Mouse (Mus musculus): Measurements from ENCODE around the gene Kcnmb2. TPM values are rescaled to one million over a fixed set of nuclear protein-coding genes. Genes with fewer than 3 reads are reported as not detected.

The Kcnmb2 gene
- total RNA-seq (2014; rRNA removed) (10.0 and 15.0 TPM in 2 replicates), polyA plus RNA-seq (2015; fragmentation: Nextera tagmentation; extraction: Ambion mirVana) (10.4 and 11.3 TPM in 2 replicates)

DNA sequence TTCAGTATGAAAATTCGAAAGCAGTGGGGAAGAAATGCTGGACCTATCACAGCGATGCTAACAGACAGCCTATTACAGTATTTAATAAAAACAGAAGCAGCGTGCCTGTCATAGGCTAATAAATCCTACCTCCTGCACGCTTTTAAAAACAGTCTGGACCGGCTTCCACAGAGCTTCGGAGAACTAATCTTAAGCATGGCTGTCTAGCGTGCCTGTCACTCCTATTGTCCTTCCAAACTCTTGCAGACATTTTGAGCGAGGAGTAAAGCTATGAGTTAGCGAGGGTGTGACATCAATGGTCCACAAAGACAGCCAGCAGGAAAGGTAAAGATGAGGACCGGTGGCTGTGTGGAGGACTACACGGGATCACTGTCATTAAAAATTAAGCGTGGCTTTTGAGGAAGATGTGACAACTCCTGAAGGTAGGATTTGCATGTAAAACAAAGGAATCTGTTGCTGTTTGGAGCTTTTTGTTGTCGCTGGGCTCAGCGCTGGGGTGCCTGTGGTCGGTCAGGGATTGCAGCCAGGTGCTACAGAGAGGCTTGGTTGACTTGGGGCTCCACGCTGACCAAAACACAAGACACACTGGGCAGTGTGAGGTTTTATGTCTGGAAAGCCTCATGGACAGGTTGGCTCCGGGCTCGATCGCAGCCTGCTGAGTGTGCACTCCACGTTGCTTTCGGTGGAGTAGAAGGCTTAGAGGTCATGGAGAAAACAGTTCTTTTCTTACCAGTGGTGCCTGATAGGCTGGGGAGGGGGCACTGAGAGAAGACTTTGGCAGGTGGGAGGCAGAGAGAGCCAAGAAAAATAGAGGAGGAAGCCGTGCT lies at the start of gene Kcnmb2:
Gene Kcnmb2, plus strand, starts transcription at position 4 of the 827 bp plus-strand sequence.
- WGBS = under 1% methylated on average over 22 of the region's 22 CpGs
- Histone ChIP-seq H3K4me2 (ENCODE audit: low read depth, low read length, poor library complexity, severe bottlenecking) (peak within 1 kb of the TSS; percentile 66), H3K4me1 (ENCODE audit: insufficient read depth, low read length) (peaks cover 5% of the 10 kb centered on the region; the same call in 1 of the 2 replicates), H3K27me3 (ENCODE audit: insufficient read depth, low read length) (no peaks in the 10 kb centered on the region), H3K27ac (ENCODE audit: low read depth, low read length) (peak within 1 kb of the TSS; percentile 40), H3K36me3 (ENCODE audit: insufficient read depth, low read length) (no peaks in the 10 kb centered on the region), H3K4me3 (ENCODE audit: low read depth, low read length) (peak within 1 kb of the TSS; percentile 43), H3K9me3 (ENCODE audit: low read length) (no peaks in the 10 kb centered on the region), H3K9ac (replicated peaks; ENCODE audit: low read length, poor library complexity, severe bottlenecking) (peak within 1 kb of the TSS; percentile 42)
- DNase-seq (ENCODE audit: low spot score) = peak; percentile 79
- TF ChIP-seq CTCF (IDR thresholded peaks at IDR 0.05) = no peak
- peak; percentile 85 for ATAC-seq (ENCODE audit: low FRiP score)

DNA sequence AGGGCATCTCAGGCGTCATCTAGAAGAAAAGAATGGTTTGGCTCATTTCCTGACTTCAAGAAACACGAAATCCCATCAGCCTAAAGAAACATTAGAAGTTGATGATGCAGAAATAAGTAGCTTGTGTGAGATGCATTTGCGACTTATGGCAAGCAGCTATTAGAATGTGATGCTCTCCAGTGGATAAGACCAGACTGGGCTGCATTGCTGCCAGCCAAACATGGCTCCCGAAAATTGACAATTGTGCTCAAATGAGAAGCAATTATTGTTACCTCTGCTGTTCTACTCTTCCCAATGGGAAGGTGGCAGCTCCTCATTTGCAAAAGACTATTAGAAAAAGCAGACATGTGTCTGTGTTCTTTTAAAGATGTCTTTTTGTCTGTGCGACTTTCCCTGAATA lies 38.8 kb upstream of the Kcnmb2 start:
- H3K9ac ChIP-seq (replicated peaks; ENCODE audit: low read length, poor library complexity, severe bottlenecking) = no peak overlapping the region
- WGBS = 43% methylated on average over 5 of the region's 5 CpGs
- peak; percentile 10 for DNase-seq (ENCODE audit: low spot score)

DNA sequence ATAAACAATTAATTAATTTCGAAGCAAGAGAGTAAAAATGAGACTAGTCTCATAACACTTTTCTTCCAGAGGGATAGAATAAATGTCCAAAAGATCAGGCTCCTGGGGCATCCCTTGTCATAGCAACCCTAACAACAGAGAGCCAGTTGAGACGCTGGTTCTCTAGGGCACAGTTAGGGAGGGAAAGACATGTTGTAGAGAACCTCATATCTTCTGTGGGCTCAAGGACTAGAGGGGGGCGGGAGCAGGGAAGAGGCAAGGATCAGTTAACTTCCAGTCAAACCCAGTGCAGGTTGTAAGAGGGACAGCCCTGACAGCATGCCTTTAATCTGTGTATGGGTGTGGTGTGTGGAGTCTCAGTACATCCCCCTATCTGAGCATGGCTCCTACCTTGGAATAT lies 38.2 kb upstream of the Kcnmb2 start:
- Histone ChIP-seq H3K4me3 (ENCODE audit: low read depth, low read length) (no peak overlapping the region), H3K9ac (replicated peaks; ENCODE audit: low read length, poor library complexity, severe bottlenecking) (no peak overlapping the region), H3K9me3 (ENCODE audit: low read length) (no peaks in the 10 kb centered on the region), H3K36me3 (ENCODE audit: insufficient read depth, low read length) (no peaks in the 10 kb centered on the region), H3K4me1 (ENCODE audit: insufficient read depth, low read length) (no peaks in the 10 kb centered on the region), H3K4me2 (ENCODE audit: low read depth, low read length, poor library complexity, severe bottlenecking) (no peak overlapping the region), H3K27me3 (ENCODE audit: insufficient read depth, low read length) (no peaks in the 10 kb centered on the region), H3K27ac (ENCODE audit: low read depth, low read length) (no peak overlapping the region)
- ATAC-seq (ENCODE audit: low FRiP score) (no peak), DNase-seq (ENCODE audit: low spot score) (no peak)
- 74% methylated on average over 3 of the region's 3 CpGs for WGBS
- TF ChIP-seq CTCF (IDR thresholded peaks at IDR 0.05) = no peak

More for the DNA sequence above, 38.8 kb upstream of the Kcnmb2 start:
- no peak overlapping the region for H3K27ac ChIP-seq (ENCODE audit: low read depth, low read length)
- no peak overlapping the region for H3K4me2 ChIP-seq (ENCODE audit: low read depth, low read length, poor library complexity, severe bottlenecking)
- H3K27me3 ChIP-seq (ENCODE audit: insufficient read depth, low read length) = no peaks in the 10 kb centered on the region
- ATAC-seq (ENCODE audit: low FRiP score) = no peak
- H3K4me1 ChIP-seq (ENCODE audit: insufficient read depth, low read length) = no peaks in the 10 kb centered on the region
- no peak overlapping the region for H3K4me3 ChIP-seq (ENCODE audit: low read depth, low read length)
- H3K9me3 ChIP-seq (ENCODE audit: low read length) = no peaks in the 10 kb centered on the region
- no peaks in the 10 kb centered on the region for H3K36me3 ChIP-seq (ENCODE audit: insufficient read depth, low read length)
- no peak for TF ChIP-seq CTCF (IDR thresholded peaks at IDR 0.05)

- no peak for TF ChIP-seq CTCF (IDR thresholded peaks at IDR 0.05)
- Histone ChIP-seq H3K36me3 (ENCODE audit: insufficient read depth, low read length) (no peaks in the 10 kb centered on the region), H3K4me1 (ENCODE audit: insufficient read depth, low read length) (no peaks in the 10 kb centered on the region), H3K27me3 (ENCODE audit: insufficient read depth, low read length) (no peaks in the 10 kb centered on the region), H3K4me3 (ENCODE audit: low read depth, low read length) (no peak overlapping the region), H3K9ac (replicated peaks; ENCODE audit: low read length, poor library complexity, severe bottlenecking) (no peak overlapping the region), H3K27ac (ENCODE audit: low read depth, low read length) (no peak overlapping the region), H3K4me2 (ENCODE audit: low read depth, low read length, poor library complexity, severe bottlenecking) (no peak overlapping the region), H3K9me3 (ENCODE audit: low read length) (no peaks in the 10 kb centered on the region)
- WGBS = 89% methylated on average over 3 of the region's 3 CpGs
- no peak for ATAC-seq (ENCODE audit: low FRiP score)
- no peak for DNase-seq (ENCODE audit: low spot score)
These were observed 30.8 kb upstream of the Kcnmb2 start for GRCm38 (mm10) chr3:31871461-31871860.

- Histone ChIP-seq H3K36me3 (ENCODE audit: insufficient read depth, low read length) (no peaks in the 10 kb centered on the region), H3K27me3 (ENCODE audit: insufficient read depth, low read length) (no peaks in the 10 kb centered on the region), H3K9me3 (ENCODE audit: low read length) (no peaks in the 10 kb centered on the region), H3K4me2 (ENCODE audit: low read depth, low read length, poor library complexity, severe bottlenecking) (no peak overlapping the region), H3K4me3 (ENCODE audit: low read depth, low read length) (no peak overlapping the region), H3K9ac (replicated peaks; ENCODE audit: low read length, poor library complexity, severe bottlenecking) (no peak overlapping the region), H3K27ac (ENCODE audit: low read depth, low read length) (no peak overlapping the region), H3K4me1 (ENCODE audit: insufficient read depth, low read length) (no peaks in the 10 kb centered on the region)
- DNase-seq (ENCODE audit: low spot score) = peak; percentile 13
- 27% methylated on average over 12 of the region's 12 CpGs for WGBS
- no peak for ATAC-seq (ENCODE audit: low FRiP score)
- TF ChIP-seq CTCF (IDR thresholded peaks at IDR 0.05) = no peak
These were observed 19.6 kb upstream of the Kcnmb2 start for GRCm38 (mm10) chr3:31882621-31883131.

DNA sequence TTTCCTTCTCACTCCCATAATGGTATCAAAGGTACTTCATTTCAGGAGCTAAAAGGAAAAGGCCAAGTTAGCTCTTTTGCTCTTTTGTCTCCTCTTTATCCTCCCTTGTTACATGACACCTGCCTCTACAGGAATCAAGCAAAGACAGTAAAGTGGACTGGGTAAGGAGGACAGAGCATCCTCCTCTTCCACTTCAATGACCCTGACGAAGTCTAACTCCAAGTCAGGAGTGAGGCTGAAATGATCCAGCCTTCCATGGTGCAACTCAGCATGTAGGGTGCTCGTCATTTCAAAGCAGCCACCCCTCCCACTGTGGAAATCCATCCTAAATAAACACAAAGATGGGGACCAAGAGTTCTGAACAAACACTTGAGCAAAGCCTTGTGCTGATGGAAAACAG lies 9.7 kb upstream of the Kcnmb2 start:
- Histone ChIP-seq H3K27ac (ENCODE audit: low read depth, low read length) (no peak overlapping the region), H3K4me2 (ENCODE audit: low read depth, low read length, poor library complexity, severe bottlenecking) (no peak overlapping the region), H3K27me3 (ENCODE audit: insufficient read depth, low read length) (no peaks in the 10 kb centered on the region), H3K9me3 (ENCODE audit: low read length) (no peaks in the 10 kb centered on the region), H3K36me3 (ENCODE audit: insufficient read depth, low read length) (no peaks in the 10 kb centered on the region), H3K4me3 (ENCODE audit: low read depth, low read length) (no peak overlapping the region), H3K9ac (replicated peaks; ENCODE audit: low read length, poor library complexity, severe bottlenecking) (no peak overlapping the region), H3K4me1 (ENCODE audit: insufficient read depth, low read length) (no peaks in the 10 kb centered on the region)
- no peak for TF ChIP-seq CTCF (IDR thresholded peaks at IDR 0.05)
- no peak for DNase-seq (ENCODE audit: low spot score)
- WGBS = 78% methylated on average over 2 of the region's 2 CpGs
- no peak for ATAC-seq (ENCODE audit: low FRiP score)
